Mouse (Mus musculus): ENCODE data around the gene Tspan4. TPM values are rescaled to one million over a fixed set of nuclear protein-coding genes. Genes with fewer than 3 reads are reported as not detected.
A peak's percentile ranks its signal among the peaks of the same experiment; 100 is the strongest.

Tspan4 gene
- polyA plus RNA-seq, 1 experiment from 2014 or later: 72.8 TPM

DNA sequence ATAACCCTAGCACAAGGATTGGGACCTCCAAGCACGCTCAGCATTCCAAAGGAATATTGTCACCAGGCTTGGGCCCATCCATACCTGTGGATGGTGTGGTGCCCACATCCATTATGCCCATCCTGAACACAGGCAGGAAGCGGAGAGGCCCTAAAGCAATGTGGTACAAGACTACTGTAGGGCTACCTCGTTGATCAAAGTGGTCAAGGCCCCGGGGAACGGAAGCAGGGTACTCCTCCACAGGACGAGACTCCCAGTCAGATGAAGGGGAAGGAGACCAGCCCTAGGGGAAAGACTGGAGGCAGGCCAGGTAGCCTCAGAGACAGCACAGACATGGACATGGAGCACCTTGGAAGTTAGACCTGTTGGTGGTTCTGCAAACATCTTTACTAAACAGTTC is 2.3 kb upstream of the Tspan4 start:
- WGBS: 81% methylated on average over 6 of the region's 6 CpGs
- Histone ChIP-seq H3K36me3 (peaks cover 24% of the 10 kb centered on the region), H3K9me3 (no peaks in the 10 kb centered on the region), H3K4me1 (peaks cover 48% of the 10 kb centered on the region), H3K27ac (no peak overlapping the region), H3K4me3 (replicated peaks) (no peak overlapping the region), H3K27me3 (replicated peaks) (no peaks in the 10 kb centered on the region), H3K4me2 (no peak overlapping the region), H3K9ac (no peak overlapping the region)
- ATAC-seq (ENCODE audit: insufficient read depth, low FRiP score, low read depth): no peak

DNA sequence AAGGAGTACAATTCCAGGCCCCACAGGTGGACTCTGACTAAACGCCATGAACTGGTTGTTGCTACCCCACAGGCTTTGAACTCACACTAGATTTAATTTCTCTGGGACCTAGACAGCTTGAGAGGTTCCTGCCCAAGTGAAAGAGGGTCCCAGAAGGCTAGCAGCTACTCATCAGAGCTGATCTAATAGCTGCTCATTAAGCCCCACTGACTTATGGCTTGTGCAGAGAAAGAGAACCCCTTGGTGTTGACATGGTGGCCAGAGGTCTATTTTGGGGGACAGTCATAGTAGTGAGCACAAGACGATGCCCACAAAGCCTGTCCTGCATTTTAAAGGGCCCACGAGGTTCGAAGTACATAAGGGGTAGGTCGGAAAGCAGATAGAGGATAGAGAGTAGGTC is 880 bp upstream of the Tspan4 start:
- Histone ChIP-seq H3K4me2 (peak overlapping the region; percentile 86), H3K36me3 (peaks cover 24% of the 10 kb centered on the region), H3K4me1 (peaks cover 42% of the 10 kb centered on the region), H3K4me3 (replicated peaks) (peak overlapping the region; percentile 94), H3K27me3 (replicated peaks) (no peaks in the 10 kb centered on the region), H3K27ac (0 out of 2 replicates have a peak overlapping the region, but pooled peaks have one; percentile 1), H3K9ac (peak overlapping the region; percentile 73), H3K9me3 (no peaks in the 10 kb centered on the region)
- no peak for ATAC-seq (ENCODE audit: insufficient read depth, low FRiP score, low read depth)
- WGBS: 8% methylated on average over 5 of the region's 5 CpGs

DNA sequence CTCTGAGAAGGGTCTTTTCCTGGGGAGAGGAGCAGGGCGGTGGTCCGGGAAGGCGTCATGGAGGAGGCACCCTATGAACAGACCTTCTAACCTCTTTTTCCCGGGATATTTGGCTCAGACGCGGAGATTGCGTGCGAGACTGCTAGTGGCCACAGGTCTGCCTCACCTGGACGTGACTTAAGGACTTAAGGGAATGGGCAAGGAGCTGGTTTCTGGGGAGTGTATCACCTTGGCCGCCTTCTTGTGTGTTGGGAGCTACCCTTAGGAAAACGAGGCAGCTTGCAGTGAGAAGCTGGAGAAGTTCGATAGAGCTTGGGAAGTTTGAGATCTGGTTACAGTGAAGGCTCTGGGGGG is 742 bp downstream of the Tspan4 start:
- WGBS: under 1% methylated on average over 12 of the region's 12 CpGs
- ATAC-seq (ENCODE audit: insufficient read depth, low FRiP score, low read depth): no peak
- peak overlapping the region; percentile 73 for H3K9ac ChIP-seq
- peak overlapping the region; percentile 94 for H3K4me3 ChIP-seq (replicated peaks)
- H3K9me3 ChIP-seq: no peaks in the 10 kb centered on the region
- peak overlapping the region; percentile 86 for H3K4me2 ChIP-seq
- peaks cover 36% of the 10 kb centered on the region for H3K4me1 ChIP-seq
- H3K27me3 ChIP-seq (replicated peaks): no peaks in the 10 kb centered on the region
- H3K27ac ChIP-seq: peak overlapping the region; percentile 96
- peaks cover 8% of the 10 kb centered on the region for H3K36me3 ChIP-seq

GRCm38 (mm10) chr7:141476226-141476980 is 1.4 kb downstream of the Tspan4 start:
- H3K4me1 ChIP-seq: peaks cover 42% of the 10 kb centered on the region

GRCm38 (mm10) chr7:141476981-141477370 is 1.9 kb downstream of the Tspan4 start:
- Histone ChIP-seq H3K27me3 (replicated peaks) (0 out of 2 replicates have a peak, but pooled peaks cover 5% of the 10 kb centered on the region), H3K9ac (0 out of 2 replicates have a peak overlapping the region, but pooled peaks have one; percentile 22), H3K36me3 (no peaks in the 10 kb centered on the region; the same call in 1 of the 2 replicates), H3K27ac (peak overlapping the region; percentile 96), H3K4me3 (replicated peaks) (peak overlapping the region; percentile 94), H3K9me3 (no peaks in the 10 kb centered on the region), H3K4me1 (peaks cover 48% of the 10 kb centered on the region), H3K4me2 (peak overlapping the region; percentile 86)
- no peak for ATAC-seq (ENCODE audit: insufficient read depth, low FRiP score, low read depth)
- WGBS: 3% methylated on average over 7 of the region's 7 CpGs

More at GRCm38 (mm10) chr7:141476226-141476980, 1.4 kb downstream of the Tspan4 start:
- H3K4me2 ChIP-seq: peak overlapping the region; percentile 86
- H3K4me3 ChIP-seq (replicated peaks): peak overlapping the region; percentile 94
- peak overlapping the region; percentile 96 for H3K27ac ChIP-seq
- no peaks in the 10 kb centered on the region for H3K27me3 ChIP-seq (replicated peaks)
- H3K9me3 ChIP-seq: no peaks in the 10 kb centered on the region
- 0% methylated on average over 15 of the region's 17 CpGs for WGBS
- peak; percentile 59 for ATAC-seq (ENCODE audit: insufficient read depth, low FRiP score, low read depth)
- H3K9ac ChIP-seq: peak overlapping the region; percentile 22; the same call in 1 of the 2 replicates
- H3K36me3 ChIP-seq: peaks cover 2% of the 10 kb centered on the region

DNA sequence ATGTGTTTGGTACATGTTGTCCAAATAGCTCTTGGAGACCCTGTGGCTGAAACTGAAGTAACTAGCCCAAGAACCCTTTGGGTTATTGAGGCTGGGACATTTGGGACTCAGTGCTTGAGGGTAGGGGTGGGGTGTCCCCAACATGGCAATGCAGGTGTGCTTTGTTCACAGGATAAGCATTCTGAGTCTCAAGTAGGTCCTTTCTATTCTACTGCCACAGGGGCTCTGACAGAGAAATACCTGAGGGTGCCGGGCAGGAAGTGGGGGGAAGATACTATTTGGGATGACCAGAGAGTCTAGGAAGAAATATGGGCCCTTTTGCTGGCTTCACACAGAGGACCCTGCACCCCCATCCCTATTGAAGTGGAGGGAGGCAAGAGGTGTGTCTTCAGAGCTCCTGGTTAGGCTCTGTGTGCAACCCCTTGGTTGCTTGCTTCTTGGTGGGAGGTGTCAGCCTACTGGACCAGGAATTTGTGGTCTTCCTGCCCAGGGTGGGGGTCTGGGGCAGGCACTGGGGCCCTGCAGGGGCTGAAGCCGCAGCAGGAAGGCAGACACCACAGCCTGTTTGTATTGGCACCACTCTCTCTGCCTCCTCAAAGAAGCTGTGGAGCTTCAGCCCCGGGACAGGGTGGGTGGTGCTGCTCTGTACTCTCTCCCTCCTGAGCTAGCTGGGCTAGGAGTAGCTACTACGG is 2.7 kb downstream of the Tspan4 start:
- H3K9ac ChIP-seq: no peak overlapping the region
- H3K4me3 ChIP-seq (replicated peaks): peak overlapping the region; percentile 94; the same call in 1 of the 2 replicates
- WGBS: 25% methylated on average over 4 of the region's 4 CpGs

DNA sequence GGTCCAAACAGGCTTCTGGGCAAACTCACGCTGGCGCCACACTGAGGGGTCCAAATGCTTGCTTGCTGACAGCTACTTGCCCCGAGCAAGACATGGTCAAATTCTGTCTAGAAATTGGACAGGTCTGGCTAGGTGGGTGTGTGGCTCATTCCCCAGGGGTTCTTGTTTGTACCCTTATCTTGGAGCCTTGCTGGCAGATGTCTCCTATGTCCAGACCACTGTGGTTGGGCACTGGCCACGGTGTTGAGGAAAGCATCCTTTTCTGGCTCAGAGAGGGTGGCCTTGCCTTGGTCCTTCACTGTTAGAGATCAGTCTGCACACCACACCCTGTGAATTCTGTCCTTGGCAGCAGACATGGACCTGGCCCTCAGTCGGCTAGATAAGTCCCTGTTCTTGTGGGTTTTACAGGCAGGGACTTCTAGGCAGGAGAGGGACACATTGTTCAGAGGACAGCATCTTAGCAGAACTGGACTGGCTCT is 3.3 kb downstream of the Tspan4 start:
- Histone ChIP-seq H3K4me2 (peak overlapping the region; percentile 86), H3K9ac (no peak overlapping the region), H3K36me3 (no peaks in the 10 kb centered on the region), H3K9me3 (no peaks in the 10 kb centered on the region), H3K27ac (no peak overlapping the region), H3K4me1 (peaks cover 56% of the 10 kb centered on the region), H3K4me3 (replicated peaks) (no peak overlapping the region), H3K27me3 (replicated peaks) (peaks cover 13% of the 10 kb centered on the region; the same call in 1 of the 2 replicates)
- 55% methylated on average over 5 of the region's 5 CpGs for WGBS
- no peak for ATAC-seq (ENCODE audit: insufficient read depth, low FRiP score, low read depth)

More for the DNA sequence above, 2.7 kb downstream of the Tspan4 start:
- Histone ChIP-seq H3K36me3 (no peaks in the 10 kb centered on the region; the same call in 1 of the 2 replicates), H3K27ac (peak overlapping the region; percentile 96), H3K27me3 (replicated peaks) (peaks cover 12% of the 10 kb centered on the region; the same call in 1 of the 2 replicates), H3K4me1 (peaks cover 56% of the 10 kb centered on the region), H3K4me2 (peak overlapping the region; percentile 86), H3K9me3 (no peaks in the 10 kb centered on the region)
- ATAC-seq (ENCODE audit: insufficient read depth, low FRiP score, low read depth): no peak

- Histone ChIP-seq H3K4me2 (peak overlapping the region; percentile 93), H3K4me1 (peaks cover 44% of the 10 kb centered on the region), H3K9ac (no peak overlapping the region), H3K27me3 (replicated peaks) (peaks cover 13% of the 10 kb centered on the region; the same call in 1 of the 2 replicates), H3K27ac (no peak overlapping the region), H3K9me3 (no peaks in the 10 kb centered on the region), H3K36me3 (no peaks in the 10 kb centered on the region), H3K4me3 (replicated peaks) (peak overlapping the region; percentile 51; the same call in 1 of the 2 replicates)
- 0 out of 2 replicates have a peak, but pooled peaks have one; percentile 18 for ATAC-seq (ENCODE audit: insufficient read depth, low FRiP score, low read depth)
- 11% methylated on average over 10 of the region's 10 CpGs for WGBS
Measured at GRCm38 (mm10) chr7:141480842-141481497, 5.9 kb downstream of the Tspan4 start.

- no peaks in the 10 kb centered on the region for H3K36me3 ChIP-seq
- H3K4me2 ChIP-seq: peak overlapping the region; percentile 93
- peak overlapping the region; percentile 19 for H3K9ac ChIP-seq
- peaks cover 39% of the 10 kb centered on the region for H3K4me1 ChIP-seq
- ATAC-seq (ENCODE audit: insufficient read depth, low FRiP score, low read depth): peak; percentile 6; the same call in 1 of the 2 replicates
- no peaks in the 10 kb centered on the region for H3K9me3 ChIP-seq
- H3K27me3 ChIP-seq (replicated peaks): peaks cover 13% of the 10 kb centered on the region; the same call in 1 of the 2 replicates
- H3K4me3 ChIP-seq (replicated peaks): peak overlapping the region; percentile 51
- under 1% methylated on average over 79 of the region's 81 CpGs for WGBS
- H3K27ac ChIP-seq: no peak overlapping the region
Measured at GRCm38 (mm10) chr7:141481498-141482401, 6.7 kb downstream of the Tspan4 start.

- no peak overlapping the region for H3K27ac ChIP-seq
- no peaks in the 10 kb centered on the region for H3K9me3 ChIP-seq
- no peak overlapping the region for H3K9ac ChIP-seq
- H3K4me2 ChIP-seq: peak overlapping the region; percentile 93
- H3K27me3 ChIP-seq (replicated peaks): peaks cover 13% of the 10 kb centered on the region; the same call in 1 of the 2 replicates
- peaks cover 30% of the 10 kb centered on the region for H3K4me1 ChIP-seq
- H3K36me3 ChIP-seq: no peaks in the 10 kb centered on the region
- no peak for ATAC-seq (ENCODE audit: insufficient read depth, low FRiP score, low read depth)
- WGBS: 24% methylated on average over 11 of the region's 11 CpGs
- H3K4me3 ChIP-seq (replicated peaks): peak overlapping the region; percentile 51
Measured at GRCm38 (mm10) chr7:141482531-141483024, 7.5 kb downstream of the Tspan4 start.
